Mouse (Mus musculus) lung, adult 2 months (tissue): ENCODE data around the gene Tkfc.

Source experiments
- CTCF ChIP-seq: fragments of 200-500 bp; IDR thresholded peaks from 2 replicates; pipeline ENCODE4 v1.5.1; 2011; ENCODE audit warnings: mild to moderate bottlenecking, low read length, control low read depth; ENCODE audit not compliant: insufficient read depth
- POLR2A ChIP-seq: fragments of 200-500 bp; IDR thresholded peaks from 2 replicates; pipeline ENCODE4 v1.6.1; 2011; ENCODE audit warnings: low read depth, mild to moderate bottlenecking, control low read depth, low read length, borderline replicate concordance; ENCODE audit errors: extremely low read depth

- TF ChIP-seq CTCF (no peak), POLR2A (no peak)
Observed at GRCm38 (mm10) chr19:10562351-10562750, 43.1 kb downstream of the Tkfc start.
